Mouse (Mus musculus): ENCODE results near the gene Shisa3. TPM values are rescaled to one million over a fixed set of nuclear protein-coding genes. Genes with fewer than 3 reads are reported as not detected.

Shisa3 gene
- polyA plus RNA-seq, 1 experiment from 2014 or later: 4.3 TPM

GRCm38 (mm10) chr5:67656821-67657259 is 49.2 kb downstream of the Shisa3 start:
- peaks cover 11% of the 10 kb centered on the region for H3K27me3 ChIP-seq
- peaks cover 17% of the 10 kb centered on the region for H3K4me1 ChIP-seq (replicated peaks)
- no peak overlapping the region for H3K4me2 ChIP-seq
- no peaks in the 10 kb centered on the region for H3K9me3 ChIP-seq
- H3K4me3 ChIP-seq: no peak overlapping the region
- no peak for ATAC-seq (ENCODE audit: low read depth)
- no peak overlapping the region for H3K27ac ChIP-seq (replicated peaks)
- H3K36me3 ChIP-seq: peaks cover 30% of the 10 kb centered on the region
- 16% methylated on average over 13 of the region's 13 CpGs for WGBS
- no peak overlapping the region for H3K9ac ChIP-seq

- Histone ChIP-seq H3K27ac (replicated peaks) (no peak overlapping the region), H3K9me3 (no peaks in the 10 kb centered on the region), H3K9ac (no peak overlapping the region), H3K4me2 (no peak overlapping the region), H3K27me3 (peaks cover 11% of the 10 kb centered on the region), H3K4me3 (no peak overlapping the region), H3K4me1 (replicated peaks) (peaks cover 22% of the 10 kb centered on the region), H3K36me3 (peaks cover 18% of the 10 kb centered on the region)
- no peak for ATAC-seq (ENCODE audit: low read depth)
- 88% methylated on average over 9 of the region's 9 CpGs for WGBS
Measured at GRCm38 (mm10) chr5:67659864-67660263, 52.2 kb downstream of the Shisa3 start.

- peaks cover 11% of the 10 kb centered on the region for H3K27me3 ChIP-seq
- H3K4me2 ChIP-seq: no peak overlapping the region
- H3K9ac ChIP-seq: no peak overlapping the region
- 30% methylated on average over 6 of the region's 6 CpGs for WGBS
- no peaks in the 10 kb centered on the region for H3K9me3 ChIP-seq
- peaks cover 40% of the 10 kb centered on the region for H3K36me3 ChIP-seq
- no peak overlapping the region for H3K4me3 ChIP-seq
- no peak for ATAC-seq (ENCODE audit: low read depth)
- no peak overlapping the region for H3K27ac ChIP-seq (replicated peaks)
- peaks cover 5% of the 10 kb centered on the region; the same call in 1 of the 2 replicates for H3K4me1 ChIP-seq (replicated peaks)
Measured at GRCm38 (mm10) chr5:67662715-67663114, 55.0 kb downstream of the Shisa3 start.

- 70% methylated on average over 13 of the region's 13 CpGs for WGBS
- H3K36me3 ChIP-seq: peaks cover 43% of the 10 kb centered on the region
- no peaks in the 10 kb centered on the region for H3K9me3 ChIP-seq
- H3K27ac ChIP-seq (replicated peaks): no peak overlapping the region
- H3K4me3 ChIP-seq: no peak overlapping the region
- H3K4me1 ChIP-seq (replicated peaks): peaks cover 12% of the 10 kb centered on the region; the same call in 1 of the 2 replicates
- no peak overlapping the region for H3K4me2 ChIP-seq
- no peak; the same call in 1 of the 2 replicates for ATAC-seq (ENCODE audit: low read depth)
- H3K27me3 ChIP-seq: no peaks in the 10 kb centered on the region
- H3K9ac ChIP-seq: no peak overlapping the region
Measured at GRCm38 (mm10) chr5:67669436-67669896, 61.8 kb downstream of the Shisa3 start.

- Histone ChIP-seq H3K27ac (replicated peaks) (0 out of 2 replicates have a peak overlapping the region, but pooled peaks have one; percentile 14), H3K4me3 (no peak overlapping the region), H3K27me3 (no peaks in the 10 kb centered on the region), H3K4me2 (no peak overlapping the region), H3K9ac (no peak overlapping the region), H3K4me1 (replicated peaks) (peaks cover 12% of the 10 kb centered on the region; the same call in 1 of the 2 replicates), H3K9me3 (no peaks in the 10 kb centered on the region), H3K36me3 (peaks cover 42% of the 10 kb centered on the region)
- WGBS: 59% methylated on average over 6 of the region's 6 CpGs
- ATAC-seq (ENCODE audit: low read depth): no peak
Measured at GRCm38 (mm10) chr5:67670158-67670557, 62.5 kb downstream of the Shisa3 start.

GRCm38 (mm10) chr5:67673008-67673407 is 65.3 kb downstream of the Shisa3 start:
- no peak overlapping the region for H3K4me3 ChIP-seq
- H3K9me3 ChIP-seq: no peaks in the 10 kb centered on the region

More at GRCm38 (mm10) chr5:67673008-67673407, 65.3 kb downstream of the Shisa3 start:
- no peak for ATAC-seq (ENCODE audit: low read depth)
- WGBS: 86% methylated on average over 4 of the region's 4 CpGs
- Histone ChIP-seq H3K27me3 (no peaks in the 10 kb centered on the region), H3K4me1 (replicated peaks) (peaks cover 12% of the 10 kb centered on the region; the same call in 1 of the 2 replicates), H3K36me3 (peaks cover 37% of the 10 kb centered on the region), H3K9ac (no peak overlapping the region), H3K4me2 (no peak overlapping the region), H3K27ac (replicated peaks) (no peak overlapping the region)

Small RNA genes lying within 50 kb of the gene (microRNA-seq; reads per million reads assigned to microRNA genes)
- gene Gm23617: not detected

Other genes starting within 250 kb of the Shisa3 start
- 12.1 TPM in 2 replicates for gene Bend4, start 179.6 kb upstream of the Shisa3 start, polyA plus RNA-seq (2015; fragmentation: Nextera tagmentation; extraction: Ambion mirVana)
- gene Atp8a1, start 239.6 kb downstream of the Shisa3 start, polyA plus RNA-seq (2015; fragmentation: Nextera tagmentation; extraction: Ambion mirVana): 44.6 and 45.1 TPM in 2 replicates

All from neural tube, embryonic 13.5 days (tissue).